Mouse (Mus musculus): ENCODE results near the gene Uri1. TPM values are rescaled to one million over a fixed set of nuclear protein-coding genes. Genes with fewer than 3 reads are reported as not detected.

The Uri1 gene
- polyA plus RNA-seq (2015; fragmentation: Nextera tagmentation; extraction: Ambion mirVana), result 34.3 and 35.1 TPM in 2 replicates

DNA sequence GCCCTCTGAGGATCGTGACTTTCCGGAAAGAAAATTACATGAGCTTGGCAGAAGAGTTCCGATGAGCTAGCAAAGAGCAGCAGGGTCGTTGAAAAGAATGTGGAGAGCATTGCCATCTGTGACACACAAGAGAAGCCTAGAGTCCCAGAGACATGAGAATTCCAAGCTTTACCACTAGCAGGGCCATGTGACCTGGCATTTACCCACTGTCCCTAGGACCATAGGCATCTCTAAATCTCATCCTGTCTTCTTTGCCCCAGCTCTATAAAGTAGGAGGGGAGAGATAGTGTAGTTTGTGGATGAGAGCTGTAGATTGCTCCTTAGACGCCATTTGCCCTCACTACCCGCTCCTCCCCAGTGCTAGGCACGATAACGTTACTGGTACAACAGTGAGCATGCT, at the start of gene Uri1:
Gene Uri1 (minus strand): TSS at position 101 of the 400 bp plus-strand sequence.
- H3K27ac ChIP-seq, result no peak within 1 kb of the TSS
- no peaks in the 10 kb centered on the region for H3K9me3 ChIP-seq
- no peak for ATAC-seq (replicated peaks)
- no peaks in the 10 kb centered on the region for H3K27me3 ChIP-seq (replicated peaks)
- H3K9ac ChIP-seq, result no peak within 1 kb of the TSS
- H3K36me3 ChIP-seq (replicated peaks), result no peaks in the 10 kb centered on the region
- no peaks in the 10 kb centered on the region for H3K4me1 ChIP-seq
- H3K4me3 ChIP-seq, result no peak within 1 kb of the TSS
- H3K4me2 ChIP-seq, result no peak within 1 kb of the TSS
- WGBS, result 93% methylated on average over 8 of the region's 8 CpGs

DNA sequence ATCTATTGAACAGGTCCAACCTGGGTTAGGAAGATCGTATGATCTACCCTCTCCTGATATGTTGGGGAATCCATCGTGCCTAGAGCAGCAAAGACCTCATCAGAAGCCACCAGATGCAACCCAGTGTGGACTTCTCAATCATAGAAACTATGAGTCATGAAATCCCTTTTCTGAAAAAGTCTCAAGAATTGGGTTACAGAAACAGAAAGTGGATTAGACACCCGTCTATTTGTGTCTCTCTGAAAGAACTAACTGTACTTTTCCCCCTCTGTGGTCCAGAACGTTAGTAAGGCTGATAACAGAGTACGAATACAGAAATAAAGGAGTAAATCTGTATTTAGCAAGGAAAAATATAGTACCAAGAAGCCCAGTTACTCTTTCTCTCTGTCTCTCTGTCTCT, 47.7 kb upstream of the Uri1 start:
- H3K9ac ChIP-seq, result no peak overlapping the region
- no peak overlapping the region for H3K4me3 ChIP-seq
- ATAC-seq (replicated peaks), result no peak
- WGBS, result 81% methylated on average over 5 of the region's 5 CpGs
- H3K4me2 ChIP-seq, result no peak overlapping the region
- H3K27ac ChIP-seq, result no peak overlapping the region
- H3K4me1 ChIP-seq, result peaks cover 13% of the 10 kb centered on the region
- H3K36me3 ChIP-seq (replicated peaks), result no peaks in the 10 kb centered on the region
- H3K9me3 ChIP-seq, result no peaks in the 10 kb centered on the region
- H3K27me3 ChIP-seq (replicated peaks), result no peaks in the 10 kb centered on the region

DNA sequence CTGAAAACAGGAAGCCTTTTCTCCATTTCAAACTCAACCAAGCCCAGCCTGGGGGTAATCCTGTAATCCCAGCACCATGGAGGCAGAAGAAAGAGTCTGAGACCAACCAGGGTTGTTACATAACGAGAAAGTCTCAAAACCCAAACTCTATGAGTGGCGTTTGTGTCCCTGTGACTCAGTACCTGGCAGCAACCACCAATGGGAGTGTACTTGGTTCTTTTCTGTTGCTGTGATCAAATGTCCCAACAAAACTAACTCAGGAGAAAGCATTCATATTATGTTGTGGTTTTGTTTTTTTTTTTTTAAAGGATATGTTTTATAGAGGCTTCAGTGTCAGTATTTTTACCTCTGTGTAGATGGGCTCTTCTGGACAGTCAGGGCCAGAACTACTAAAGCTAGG, 47.3 kb upstream of the Uri1 start:
- H3K27me3 ChIP-seq (replicated peaks), result no peaks in the 10 kb centered on the region
- peaks cover 13% of the 10 kb centered on the region for H3K4me1 ChIP-seq
- H3K9me3 ChIP-seq, result no peaks in the 10 kb centered on the region
- WGBS, result 48% methylated on average over 2 of the region's 2 CpGs
- H3K9ac ChIP-seq, result no peak overlapping the region
- no peak for ATAC-seq (replicated peaks)
- H3K4me3 ChIP-seq, result no peak overlapping the region
- no peak overlapping the region for H3K4me2 ChIP-seq
- H3K36me3 ChIP-seq (replicated peaks), result no peaks in the 10 kb centered on the region
- H3K27ac ChIP-seq, result no peak overlapping the region

DNA sequence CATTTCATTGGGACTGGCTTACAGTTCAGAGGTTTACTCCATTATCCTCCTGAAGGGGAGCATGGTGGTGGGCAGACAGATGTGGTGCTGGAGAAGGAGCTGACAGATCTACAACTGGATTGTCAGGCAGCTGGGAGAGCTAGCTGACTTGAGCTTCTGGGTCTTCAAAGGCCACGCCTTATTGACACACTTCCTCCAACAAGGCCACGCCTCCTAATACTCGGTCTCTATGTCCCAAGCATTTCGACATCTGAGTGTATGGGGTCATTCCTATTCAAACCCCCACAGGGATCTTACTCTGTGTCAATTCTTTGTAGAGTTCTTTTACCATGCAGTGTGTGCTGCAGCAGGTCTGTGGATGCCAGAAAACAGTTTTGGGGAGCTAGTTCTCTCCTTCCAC, 41.1 kb upstream of the Uri1 start:
- Histone ChIP-seq H3K27me3 (replicated peaks) (no peaks in the 10 kb centered on the region; the same call in 1 of the 2 replicates), H3K36me3 (replicated peaks) (no peaks in the 10 kb centered on the region), H3K4me2 (no peak overlapping the region), H3K9me3 (no peaks in the 10 kb centered on the region), H3K4me1 (peaks cover 10% of the 10 kb centered on the region), H3K9ac (no peak overlapping the region), H3K4me3 (no peak overlapping the region), H3K27ac (no peak overlapping the region)
- 58% methylated on average over 4 of the region's 4 CpGs for WGBS
- no peak for ATAC-seq (replicated peaks)

DNA sequence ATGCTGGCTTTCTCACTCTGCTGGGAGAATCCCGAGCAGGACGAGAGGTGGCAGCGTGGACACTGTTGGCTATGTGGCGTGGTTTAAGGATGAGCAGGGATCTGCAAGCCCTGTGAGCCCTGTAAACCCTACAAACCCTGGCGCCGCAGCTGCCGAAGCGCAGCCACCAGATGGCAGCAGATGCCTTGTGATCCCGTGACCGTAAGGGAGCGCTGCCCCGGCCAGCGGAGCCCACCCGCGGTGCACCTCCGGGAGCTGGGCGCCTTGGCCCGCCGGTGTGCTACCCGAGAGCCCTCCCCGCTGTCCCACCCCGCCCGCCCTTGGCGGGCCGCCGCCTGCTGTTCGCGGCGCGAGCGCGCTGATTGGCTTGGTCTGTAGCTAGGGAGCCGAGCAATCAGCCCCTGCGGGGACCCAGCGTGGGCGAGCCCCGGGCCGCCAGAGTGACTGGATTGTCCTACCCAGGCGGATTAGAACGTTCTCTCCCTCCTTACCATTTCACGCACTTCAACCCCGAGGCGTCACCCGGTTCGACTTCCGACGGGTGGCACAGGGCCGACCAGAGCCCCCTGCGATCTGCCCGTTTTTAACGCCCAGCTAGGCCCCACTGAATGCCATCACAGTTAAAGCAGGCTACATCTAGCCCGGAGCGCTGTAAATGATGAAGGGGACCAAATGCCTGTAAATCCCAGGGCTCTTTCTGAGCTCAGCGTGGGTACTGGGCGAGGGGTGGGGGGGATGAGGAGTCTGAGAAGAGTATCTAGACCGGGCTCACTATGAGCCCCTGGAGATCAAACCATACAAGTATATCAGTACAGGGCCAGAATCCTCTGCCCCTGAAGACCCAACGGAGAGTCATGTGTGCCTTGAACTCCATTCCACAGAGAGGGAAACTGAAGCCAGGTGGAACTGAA, 38.0 kb upstream of the Uri1 start:
- Histone ChIP-seq H3K36me3 (replicated peaks) (no peaks in the 10 kb centered on the region), H3K4me3 (peak overlapping the region; percentile 65), H3K9me3 (no peaks in the 10 kb centered on the region), H3K4me2 (peak overlapping the region; percentile 91), H3K27ac (peak overlapping the region; percentile 64), H3K9ac (peak overlapping the region; percentile 65), H3K4me1 (peaks cover 10% of the 10 kb centered on the region), H3K27me3 (replicated peaks) (no peaks in the 10 kb centered on the region; the same call in 1 of the 2 replicates)
- peak; percentile 92 for ATAC-seq (replicated peaks)
- WGBS, result 1% methylated on average over 57 of the region's 57 CpGs

DNA sequence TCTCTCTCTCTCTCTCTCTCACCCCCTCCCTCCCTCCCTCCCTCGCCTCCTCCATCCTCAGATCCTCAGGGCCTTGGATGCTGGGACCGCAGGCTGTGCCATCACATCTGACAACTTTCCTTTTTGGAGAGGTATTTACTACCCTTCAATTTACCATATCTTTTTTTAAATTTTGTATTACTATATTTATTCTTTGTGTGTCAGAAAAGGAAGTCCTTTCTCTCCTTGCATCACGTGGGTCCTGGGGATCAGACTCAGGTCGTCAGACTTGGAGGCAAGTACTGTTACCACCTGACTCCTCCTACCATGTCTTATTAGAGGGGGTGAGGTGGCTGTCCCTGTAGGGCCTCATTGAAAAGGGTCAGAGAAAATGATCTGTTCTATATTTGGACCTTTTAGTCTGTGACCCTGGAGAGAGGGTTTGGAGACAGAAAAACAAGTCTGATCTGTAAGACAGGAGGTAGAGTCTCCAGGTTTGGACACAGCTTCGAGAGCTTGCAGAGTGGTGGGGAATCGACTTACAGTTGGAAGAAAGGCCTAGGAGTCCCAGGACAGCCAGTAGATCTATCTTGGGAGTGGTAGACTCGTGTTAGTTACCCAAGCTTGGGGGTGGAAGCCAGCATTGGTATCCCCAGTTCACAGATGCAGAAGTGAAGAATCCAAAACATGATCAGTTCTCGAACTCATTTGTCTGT, 36.4 kb upstream of the Uri1 start:
- H3K27me3 ChIP-seq (replicated peaks), result no peaks in the 10 kb centered on the region; the same call in 1 of the 2 replicates
- H3K9ac ChIP-seq, result no peak overlapping the region
- no peak overlapping the region for H3K4me2 ChIP-seq
- H3K36me3 ChIP-seq (replicated peaks), result no peaks in the 10 kb centered on the region
- peaks cover 10% of the 10 kb centered on the region for H3K4me1 ChIP-seq
- ATAC-seq (replicated peaks), result no peak
- no peaks in the 10 kb centered on the region for H3K9me3 ChIP-seq
- no peak overlapping the region for H3K4me3 ChIP-seq
- no peak overlapping the region for H3K27ac ChIP-seq
- WGBS, result 79% methylated on average over 8 of the region's 8 CpGs

DNA sequence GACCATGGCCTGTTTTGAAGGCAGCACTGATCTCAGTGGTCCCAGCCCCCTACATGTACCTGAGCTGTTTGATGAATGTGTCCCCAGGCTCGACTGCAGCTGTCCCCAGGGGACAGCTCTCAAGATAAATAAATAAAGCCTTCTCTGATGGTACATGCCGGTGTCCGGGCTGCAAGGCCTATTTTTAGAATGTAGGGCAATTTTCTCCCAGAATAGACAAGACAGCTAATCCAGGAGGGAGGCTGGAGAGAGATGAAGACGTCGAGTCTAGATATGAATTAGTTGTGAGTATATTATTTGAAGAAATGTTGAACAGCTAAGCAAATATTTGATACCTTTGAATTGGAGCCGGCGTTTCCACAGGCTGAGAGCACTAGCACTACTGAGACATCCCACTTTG, 35.7 kb upstream of the Uri1 start:
- ATAC-seq (replicated peaks), result no peak
- Histone ChIP-seq H3K27ac (no peak overlapping the region), H3K36me3 (replicated peaks) (no peaks in the 10 kb centered on the region), H3K4me1 (peaks cover 10% of the 10 kb centered on the region), H3K4me2 (no peak overlapping the region), H3K9me3 (no peaks in the 10 kb centered on the region), H3K4me3 (no peak overlapping the region), H3K27me3 (replicated peaks) (no peaks in the 10 kb centered on the region), H3K9ac (no peak overlapping the region)
- WGBS, result 57% methylated on average over 7 of the region's 7 CpGs

DNA sequence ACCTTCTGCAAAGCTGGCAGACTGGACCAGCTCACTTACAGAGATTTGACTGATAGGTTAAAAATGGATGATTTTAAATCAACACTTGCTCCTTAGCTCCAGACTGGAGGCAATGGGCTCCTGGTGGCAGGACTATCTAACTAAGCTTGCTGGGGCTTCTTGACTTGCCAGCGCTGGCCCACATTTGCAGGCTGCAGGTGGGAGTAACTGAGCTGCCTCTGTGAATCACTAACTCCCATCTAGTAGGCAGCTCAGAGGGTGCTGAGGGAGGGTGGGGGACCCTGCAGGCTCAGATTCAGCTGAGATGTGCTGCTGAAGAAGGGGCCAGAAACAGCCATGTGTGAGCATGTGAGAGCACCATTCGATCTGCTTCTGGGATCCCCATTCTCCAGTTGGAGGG, 32.6 kb upstream of the Uri1 start:
- Histone ChIP-seq H3K9ac (no peak overlapping the region), H3K4me3 (no peak overlapping the region), H3K27me3 (replicated peaks) (no peaks in the 10 kb centered on the region), H3K4me1 (peaks cover 4% of the 10 kb centered on the region), H3K36me3 (replicated peaks) (no peaks in the 10 kb centered on the region), H3K4me2 (no peak overlapping the region), H3K9me3 (no peaks in the 10 kb centered on the region), H3K27ac (no peak overlapping the region)
- WGBS, result 96% methylated on average over 2 of the region's 2 CpGs
- ATAC-seq (replicated peaks), result no peak

DNA sequence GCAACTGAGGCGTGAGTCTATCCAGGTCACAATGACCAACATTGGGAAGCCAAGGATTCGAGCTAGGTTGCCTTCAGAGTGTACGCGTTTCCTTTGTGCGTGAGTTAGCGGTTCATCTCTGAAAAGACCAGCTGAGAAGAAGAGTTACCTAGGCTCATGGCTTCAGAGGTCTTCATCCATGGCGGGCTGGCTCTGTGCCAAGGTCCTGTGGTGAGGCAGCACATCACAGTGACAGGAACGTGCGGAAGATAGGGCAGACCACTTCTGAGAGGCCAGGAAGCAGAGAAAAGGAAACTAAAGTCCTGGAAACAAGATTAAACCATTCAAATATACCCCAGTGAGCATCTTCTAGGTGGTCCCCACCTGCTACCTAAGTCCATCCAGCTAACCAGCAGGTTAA, 30.9 kb upstream of the Uri1 start:
- Histone ChIP-seq H3K4me3 (no peak overlapping the region), H3K9ac (no peak overlapping the region), H3K9me3 (no peaks in the 10 kb centered on the region), H3K4me2 (no peak overlapping the region), H3K27me3 (replicated peaks) (no peaks in the 10 kb centered on the region), H3K36me3 (replicated peaks) (no peaks in the 10 kb centered on the region), H3K27ac (no peak overlapping the region), H3K4me1 (no peaks in the 10 kb centered on the region)
- no peak for ATAC-seq (replicated peaks)
- WGBS, result 90% methylated on average over 9 of the region's 9 CpGs

DNA sequence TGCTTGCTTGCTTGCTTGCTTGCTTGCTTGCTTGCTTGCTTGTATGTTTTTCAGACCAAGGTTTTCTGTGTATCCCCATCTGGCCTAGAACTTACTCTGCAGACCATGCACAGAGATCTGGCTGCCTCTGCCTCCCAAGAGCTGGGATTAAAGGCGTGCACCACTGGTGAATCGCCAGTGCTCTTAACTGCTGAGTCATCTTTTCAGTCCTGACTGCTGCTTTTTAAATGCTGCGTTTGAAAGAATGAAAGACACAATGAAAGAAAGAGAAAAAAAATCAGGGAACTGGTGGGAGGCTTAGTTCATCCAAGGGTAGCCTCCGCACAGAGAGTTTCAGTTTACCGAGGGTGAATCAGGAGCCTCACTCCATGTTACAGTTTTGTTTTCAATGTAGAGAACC, 23.9 kb upstream of the Uri1 start:
- WGBS, result 63% methylated on average over 5 of the region's 5 CpGs
- H3K9ac ChIP-seq, result no peak overlapping the region
- ATAC-seq (replicated peaks), result no peak

DNA sequence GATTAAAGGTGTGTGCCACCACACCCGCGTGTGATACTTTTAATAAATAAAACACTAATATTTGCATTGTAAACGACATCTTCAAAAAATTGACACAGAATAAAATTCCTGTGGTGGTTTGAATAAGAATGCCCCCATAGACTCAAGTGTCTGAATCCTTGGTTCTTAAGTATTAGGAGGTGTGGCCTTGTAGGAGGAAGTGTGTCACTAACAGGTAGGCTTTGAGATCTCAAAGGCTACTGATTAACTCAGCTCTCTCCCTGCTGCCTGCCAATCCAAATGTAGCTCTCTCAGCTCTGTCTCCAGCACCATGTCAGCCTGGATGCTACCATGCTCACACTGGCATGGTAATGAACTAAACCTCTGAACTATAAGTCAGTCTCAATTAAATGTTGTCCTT, 17.9 kb upstream of the Uri1 start:
- no peak overlapping the region for H3K4me3 ChIP-seq
- no peaks in the 10 kb centered on the region for H3K27me3 ChIP-seq (replicated peaks)
- no peaks in the 10 kb centered on the region for H3K36me3 ChIP-seq (replicated peaks)
- no peaks in the 10 kb centered on the region for H3K4me1 ChIP-seq
- WGBS, result 85% methylated on average over 3 of the region's 3 CpGs
- no peaks in the 10 kb centered on the region for H3K9me3 ChIP-seq
- no peak overlapping the region for H3K27ac ChIP-seq
- ATAC-seq (replicated peaks), result no peak
- H3K4me2 ChIP-seq, result no peak overlapping the region
- no peak overlapping the region for H3K9ac ChIP-seq

More for the DNA sequence above, 23.9 kb upstream of the Uri1 start:
- no peaks in the 10 kb centered on the region for H3K4me1 ChIP-seq
- no peak overlapping the region for H3K27ac ChIP-seq
- no peaks in the 10 kb centered on the region for H3K36me3 ChIP-seq (replicated peaks)
- no peaks in the 10 kb centered on the region for H3K9me3 ChIP-seq
- no peak overlapping the region for H3K4me3 ChIP-seq
- H3K4me2 ChIP-seq, result no peak overlapping the region
- no peaks in the 10 kb centered on the region for H3K27me3 ChIP-seq (replicated peaks)

DNA sequence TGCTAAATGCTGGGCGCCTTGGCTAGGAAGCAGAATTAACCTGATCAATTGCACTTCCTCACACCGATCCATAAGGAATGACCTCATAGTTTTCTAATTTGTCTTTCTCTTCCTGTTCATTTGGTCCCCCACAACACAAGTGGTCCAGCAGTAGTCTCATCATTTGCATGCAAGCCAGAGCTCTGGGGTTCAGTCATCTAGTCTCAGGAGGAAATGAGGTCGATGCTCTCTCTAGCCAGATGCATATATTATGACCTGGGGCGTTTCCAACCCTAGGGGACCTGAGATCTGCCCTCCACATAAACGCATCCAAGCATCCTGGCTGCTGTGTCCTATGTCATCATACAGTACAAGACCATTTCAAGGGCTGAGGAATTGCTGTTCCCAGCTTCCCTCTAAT, 14.2 kb upstream of the Uri1 start:
- no peaks in the 10 kb centered on the region for H3K27me3 ChIP-seq (replicated peaks)
- H3K36me3 ChIP-seq (replicated peaks), result no peaks in the 10 kb centered on the region
- H3K4me2 ChIP-seq, result no peak overlapping the region
- WGBS, result 76% methylated on average over 5 of the region's 5 CpGs
- H3K9me3 ChIP-seq, result no peaks in the 10 kb centered on the region
- H3K4me1 ChIP-seq, result no peaks in the 10 kb centered on the region
- no peak for ATAC-seq (replicated peaks)
- no peak overlapping the region for H3K9ac ChIP-seq
- no peak overlapping the region for H3K4me3 ChIP-seq
- H3K27ac ChIP-seq, result no peak overlapping the region
